Mouse (Mus musculus) testis, adult 2 months (tissue): Measurements from ENCODE around the gene Slc25a51.

Experiments
- CTCF ChIP-seq: fragments of 200-500 bp; IDR thresholded peaks from 2 replicates; pipeline ENCODE4 v1.5.1; 2012; ENCODE audit warnings: low read depth, mild to moderate bottlenecking, inconsistent platforms, low read length, moderate library complexity; ENCODE audit not compliant: control insufficient read depth, insufficient read depth, insufficient replicate concordance
- POLR2A ChIP-seq: fragments of 200-500 bp; IDR thresholded peaks from 2 replicates; pipeline ENCODE4 v1.6.1; 2012; ENCODE audit warnings: low read depth, mild to moderate bottlenecking, inconsistent platforms, low read length, moderate library complexity; ENCODE audit not compliant: control insufficient read depth

DNA sequence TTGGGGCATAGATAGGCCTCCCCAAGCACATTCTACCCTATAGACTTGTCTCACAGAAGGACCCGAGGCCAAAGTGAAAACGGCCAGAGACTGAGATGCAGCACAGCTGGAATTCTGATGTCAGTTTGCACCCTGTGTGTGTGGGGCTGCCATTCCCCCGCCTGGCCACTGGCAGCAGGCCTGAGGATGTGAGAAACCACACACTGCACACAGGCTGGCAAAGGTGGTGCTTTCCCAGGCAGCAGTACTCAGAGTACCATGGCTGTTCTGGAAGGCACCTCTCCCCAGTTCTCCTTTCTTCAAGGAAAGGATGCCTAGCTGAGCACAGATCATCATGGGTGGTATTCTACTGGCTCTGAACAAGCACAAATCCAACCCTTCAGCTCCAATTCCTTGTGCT, 33.7 kb upstream of the Slc25a51 start:
- no peak for TF ChIP-seq CTCF
- TF ChIP-seq POLR2A = no peak
